Mouse (Mus musculus) CH12.LX (cell line): Measurements from ENCODE around the gene Enpp7. TPM values are rescaled to one million over a fixed set of nuclear protein-coding genes. Genes with fewer than 3 reads are reported as not detected.
A peak's percentile ranks its signal among the peaks of the same experiment; 100 is the strongest.

Experiments used
- DNase-seq: peaks from one replicate; pipeline ENCODE4 v3.0.0-alpha.2; 2013; ENCODE audit errors: extremely low read depth
- H3K27ac ChIP-seq: 2 replicates; pipeline ENCODE4 v1.5.1; 2012; ENCODE audit warnings: low read depth, mild to moderate bottlenecking, control low read depth, moderate library complexity; ENCODE audit not compliant: insufficient read depth
- H3K27me3 ChIP-seq: replicated peaks from 2 replicates; pipeline ENCODE3; 2012; ENCODE audit warnings: inconsistent platforms
- H3K36me3 ChIP-seq, 2 experiments: replicated peaks in 1 of 2; 2 replicates each; pipeline versions ENCODE3 to v1.6.1; 2012; ENCODE audit warnings: inconsistent platforms in 1 of 2, low read length in 1 of 2, mild to moderate bottlenecking in 1 of 2, mixed read lengths in 1 of 2, moderate library complexity in 1 of 2; ENCODE audit not compliant: control insufficient read depth in 1 of 2, insufficient read depth in 1 of 2
- H3K4me1 ChIP-seq, 2 experiments: 2 replicates each; pipeline ENCODE4 v1.6.1; 2012; ENCODE audit warnings: inconsistent platforms in 1 of 2, moderate library complexity in 1 of 2; ENCODE audit not compliant: insufficient read depth in 2 of 2, control insufficient read depth in 1 of 2
- H3K4me2 ChIP-seq: 2 replicates; pipeline ENCODE4 v1.6.1; 2012; ENCODE audit warnings: low read depth, mild to moderate bottlenecking, control low read depth; ENCODE audit not compliant: poor library complexity, insufficient read depth, severe bottlenecking
- H3K4me3 ChIP-seq, 3 experiments: fragments of 150-350 bp in 1 of 3; sonication (generic) in 1 of 3; replicated peaks in 1 of 3; 2 replicates each; pipeline versions ENCODE3 to v1.5.1; 2011 to 2012; ENCODE audit warnings: low read depth in 2 of 3, low read length in 2 of 3, mild to moderate bottlenecking in 2 of 3, moderate library complexity in 2 of 3, control low read depth in 1 of 3, improper control_type of control experiment in 1 of 3, inconsistent platforms in 1 of 3, mixed read lengths in 1 of 3; ENCODE audit not compliant: poor library complexity in 1 of 3
- H3K79me2 ChIP-seq: replicated peaks from 2 replicates; pipeline ENCODE4 v1.6.1; 2012; ENCODE audit warnings: mild to moderate bottlenecking, moderate library complexity; ENCODE audit not compliant: control insufficient read depth, poor library complexity, insufficient read depth, severe bottlenecking; ENCODE audit errors: extremely low read depth
- H3K9ac ChIP-seq: 2 replicates; pipeline ENCODE4 v1.6.1; 2012; ENCODE audit warnings: low read depth, mild to moderate bottlenecking, control low read depth, moderate library complexity; ENCODE audit not compliant: insufficient read depth
- H3K9me3 ChIP-seq: replicated peaks from 2 replicates; pipeline ENCODE3; 2012; ENCODE audit warnings: low read length, inconsistent platforms, mixed read lengths
- BHLHE40 ChIP-seq: IDR thresholded peaks from 2 replicates; pipeline ENCODE4 v1.6.1; 2011; ENCODE audit warnings: mild to moderate bottlenecking, low read depth, low read length, improper control_type of control experiment
- CTCF ChIP-seq, 2 experiments: IDR thresholded peaks in 1 of 2; conservative IDR thresholded peaks in 1 of 2; 2 replicates each; pipeline ENCODE4 v1.5.1; 2011 to 2012; ENCODE audit warnings: low read depth in 2 of 2, low read length in 2 of 2, improper control_type of control experiment in 1 of 2, inconsistent platforms in 1 of 2, mild to moderate bottlenecking in 1 of 2, moderate library complexity in 1 of 2
- ELF1 ChIP-seq: IDR thresholded peaks from 2 replicates; pipeline ENCODE4 v1.6.1; 2014; ENCODE audit warnings: low read depth, mild to moderate bottlenecking, inconsistent platforms, low read length, improper control_type of control experiment
- EP300 ChIP-seq: IDR thresholded peaks from 2 replicates; pipeline ENCODE4 v1.6.1; 2011; ENCODE audit warnings: low read length, improper control_type of control experiment
- ETS1 ChIP-seq: conservative IDR thresholded peaks from 2 replicates; pipeline ENCODE4 v1.6.1; 2012; ENCODE audit warnings: low read depth, mild to moderate bottlenecking, inconsistent platforms, low read length, improper control_type of control experiment, moderate library complexity
- IRF4 ChIP-seq: IDR thresholded peaks from 2 replicates; pipeline ENCODE4 v1.6.1; 2014; ENCODE audit warnings: low read depth, mild to moderate bottlenecking, inconsistent platforms, low read length, improper control_type of control experiment
- JUN ChIP-seq: IDR thresholded peaks from 2 replicates; pipeline ENCODE4 v1.6.1; 2011; ENCODE audit warnings: low read depth, mild to moderate bottlenecking, low read length, improper control_type of control experiment, moderate library complexity; ENCODE audit not compliant: insufficient read depth
- JUND ChIP-seq: conservative IDR thresholded peaks from 2 replicates; pipeline ENCODE4 v1.6.1; 2011; ENCODE audit warnings: low read depth, low read length, improper control_type of control experiment
- MAFK ChIP-seq: IDR thresholded peaks from 2 replicates; pipeline ENCODE4 v1.6.1; 2011; ENCODE audit warnings: low read length, improper control_type of control experiment; ENCODE audit not compliant: insufficient replicate concordance
- MAX ChIP-seq: IDR thresholded peaks from 2 replicates; pipeline ENCODE4 v1.6.1; 2011; ENCODE audit warnings: low read length, improper control_type of control experiment
- MXI1 ChIP-seq: IDR thresholded peaks from 2 replicates; pipeline ENCODE4 v1.6.1; 2011; ENCODE audit warnings: mild to moderate bottlenecking, low read depth, low read length, improper control_type of control experiment
- MYC ChIP-seq: IDR thresholded peaks from 2 replicates; pipeline ENCODE4 v1.6.1; 2011; ENCODE audit warnings: low read depth, mild to moderate bottlenecking, improper control_type of control experiment, low read length
- NRF1 ChIP-seq: IDR thresholded peaks from 2 replicates; pipeline ENCODE4 v1.6.1; 2014; ENCODE audit warnings: low read depth, mild to moderate bottlenecking, inconsistent platforms, low read length, improper control_type of control experiment, moderate library complexity
- POLR2AphosphoS2 ChIP-seq: IDR thresholded peaks from 2 replicates; pipeline ENCODE4 v1.6.1; 2011; ENCODE audit warnings: low read depth, low read length, improper control_type of control experiment
- SIN3A ChIP-seq: IDR thresholded peaks from 2 replicates; pipeline ENCODE4 v1.6.1; 2012; ENCODE audit warnings: low read length, improper control_type of control experiment, inconsistent platforms
- UBTF ChIP-seq: IDR thresholded peaks from 2 replicates; pipeline ENCODE4 v1.6.1; 2012; ENCODE audit warnings: low read depth, mild to moderate bottlenecking, inconsistent platforms, low read length, improper control_type of control experiment, moderate library complexity
- USF1 ChIP-seq: IDR thresholded peaks from 2 replicates; pipeline ENCODE4 v1.6.1; 2014; ENCODE audit warnings: low read depth, mild to moderate bottlenecking, inconsistent platforms, low read length, improper control_type of control experiment
- USF2 ChIP-seq: conservative IDR thresholded peaks from 2 replicates; pipeline ENCODE4 v1.6.1; 2011; ENCODE audit warnings: low read depth, low read length, improper control_type of control experiment
- ZKSCAN1 ChIP-seq: IDR thresholded peaks from 2 replicates; pipeline ENCODE4 v1.6.1; 2012; ENCODE audit warnings: low read depth, inconsistent platforms, low read length, improper control_type of control experiment, borderline replicate concordance
- ZNF384 ChIP-seq: IDR thresholded peaks from 2 replicates; pipeline ENCODE4 v1.6.1; 2012; ENCODE audit warnings: low read depth, low read length, improper control_type of control experiment, inconsistent platforms
- dilution Hi-C: fragments of 300-500 bp; cut with MboI; formaldehyde crosslinking; loops from 2 replicates; pipeline ENCODE4 v1.14.3; 2020; ENCODE audit warnings: low sequenced_read_pairs; ENCODE audit not compliant: extremely low pct_unique_long_range_greater_than_20kb, extremely low pct_ligation_motif_present
- in situ Hi-C: fragments of 300-500 bp; cut with MboI; formaldehyde crosslinking; loops from 3 replicates; pipeline ENCODE4 v1.14.3; 2019; ENCODE audit warnings: low sequenced_read_pairs, low pct_ligation_motif_present, low pct_unique_long_range_greater_than_20kb, mixed read lengths
- polyA plus RNA-seq: library from polyadenylated mRNA; unstranded; fragments of >175 nt; gene quantifications from 2 replicates; pipeline ENCODE4 v1.2.1, GENCODE M21; 2012; ENCODE audit warnings: low read depth; ENCODE audit not compliant: insufficient read length
- total RNA-seq, 2 experiments: library from RNA; depleted of rRNA; stranded (reverse); fragments of 300-350 nt in 1 of 2; fragments of >200 nt in 1 of 2; gene quantifications; 2 replicates each; pipeline ENCODE4 v1.2.3; 2012 to 2014

The Enpp7 gene
- total and polyA plus RNA-seq, 3 experiments = not detected

DNA sequence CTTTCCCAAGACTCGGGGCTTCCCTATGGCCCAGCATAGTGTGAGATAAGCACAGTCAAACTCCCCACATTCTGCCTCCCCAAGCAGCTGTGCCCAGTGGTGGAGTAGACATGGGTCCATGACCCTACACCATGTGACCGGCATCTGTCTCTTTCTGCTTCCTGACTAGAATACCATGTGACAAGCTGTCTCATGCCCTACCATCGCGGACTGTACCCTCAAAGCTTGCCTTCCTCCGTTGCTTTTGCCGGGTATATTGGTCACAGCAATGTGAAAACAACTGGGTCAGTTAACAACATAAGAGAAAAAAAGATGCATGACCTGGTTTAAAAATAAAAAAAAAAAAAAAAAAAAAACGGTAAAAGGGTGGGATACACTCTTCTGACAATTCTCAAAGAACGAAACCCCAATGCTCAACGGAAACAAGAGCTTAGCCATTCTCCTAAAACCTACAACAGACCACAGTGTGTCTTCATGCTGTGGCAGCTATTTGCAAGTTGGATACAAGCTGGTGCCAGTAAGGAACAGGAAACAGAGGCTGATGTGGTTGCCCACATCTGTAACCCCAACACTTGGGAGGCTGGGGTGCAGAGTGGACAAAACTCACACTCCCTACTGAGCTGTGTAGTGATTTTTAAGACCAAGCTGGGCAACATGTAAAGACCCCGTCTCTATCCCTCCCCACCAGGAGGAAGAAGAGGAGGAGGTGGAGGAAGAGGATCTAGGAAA is 17.7 kb downstream of the Enpp7 start:
- no peak overlapping the region for H3K9ac ChIP-seq
- peaks cover 10 to 13% of the 10 kb centered on the region in 2 experiments; a peak in 3 of 4 replicates for H3K4me1 ChIP-seq
- peak; percentile 16 for DNase-seq
- H3K4me2 ChIP-seq = 0 out of 2 replicates have a peak overlapping the region, but pooled peaks have one; percentile 18
- H3K4me3 ChIP-seq = no peak overlapping the region
- dilution Hi-C loops (no loop called here), in situ Hi-C loops (no loop called here)
- no peaks in the 10 kb centered on the region for H3K36me3 ChIP-seq
- H3K27me3 ChIP-seq = peaks cover 87% of the 10 kb centered on the region
- peak; percentile 72 for TF ChIP-seq USF1
- TF ChIP-seq ZNF384 = peak; percentile 54
- no peak for TF ChIP-seq ZKSCAN1
- no peak for TF ChIP-seq POLR2AphosphoS2
- 0 out of 2 replicates have a peak, but pooled peaks have one; percentile 14 for TF ChIP-seq EP300
- TF ChIP-seq IRF4 = peak; percentile 11; the same call in 1 of the 2 replicates
- peak; percentile 26; the same call in 1 of the 2 replicates for TF ChIP-seq BHLHE40
- TF ChIP-seq ETS1 = peak; percentile 61
- TF ChIP-seq SIN3A = 0 out of 2 replicates have a peak, but pooled peaks have one; percentile 30
- TF ChIP-seq UBTF = no peak
- no peak for TF ChIP-seq CTCF (conservative IDR thresholded peaks at IDR 0.05 in 1 of 2, IDR thresholded peaks at IDR 0.05 in 1 of 2; ENCODE audit: low read depth in 2 of 2, low read length in 2 of 2)
- no peak for TF ChIP-seq JUND
- peak; percentile 74; the same call in 1 of the 2 replicates for TF ChIP-seq MYC
- peak; percentile 90 for TF ChIP-seq MAX
- TF ChIP-seq ELF1 = peak; percentile 60
- no peak for TF ChIP-seq MAFK
- no peak for TF ChIP-seq NRF1
- peak; percentile 57 for TF ChIP-seq USF2
- no peak for TF ChIP-seq JUN
- H3K79me2 ChIP-seq = no peaks in the 10 kb centered on the region
- peaks cover 37% of the 10 kb centered on the region for H3K9me3 ChIP-seq
- no peak overlapping the region for H3K27ac ChIP-seq

DNA sequence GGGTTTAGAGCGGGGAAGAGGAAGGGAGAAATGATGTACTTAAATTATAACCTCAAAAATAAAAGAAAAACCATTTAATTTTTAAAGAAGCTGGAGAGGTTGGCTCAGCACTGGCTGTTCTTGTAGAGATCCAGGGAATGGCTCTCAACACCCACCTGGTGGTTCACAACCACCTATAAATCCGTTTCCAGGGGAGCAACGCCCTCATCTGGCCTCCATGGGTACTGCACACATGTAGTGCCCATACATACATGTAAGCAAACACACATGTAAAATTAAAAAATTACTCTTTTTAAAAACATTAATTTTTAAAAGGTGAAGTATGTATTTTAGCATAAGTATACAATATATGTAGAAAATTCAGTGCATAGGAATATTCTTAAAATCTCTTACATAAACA is 18.5 kb downstream of the Enpp7 start:
- H3K36me3 ChIP-seq = no peaks in the 10 kb centered on the region
- peaks cover 10 to 13% of the 10 kb centered on the region in 2 experiments; a peak in 3 of 4 replicates for H3K4me1 ChIP-seq
- TF ChIP-seq CTCF (conservative IDR thresholded peaks at IDR 0.05 in 1 of 2, IDR thresholded peaks at IDR 0.05 in 1 of 2; ENCODE audit: low read depth in 2 of 2, low read length in 2 of 2) = peak in 1 of 2 experiments; percentile 33; a peak in 2 of 4 replicates
- TF ChIP-seq MXI1 = no peak
- TF ChIP-seq, all 38 proteins: peak for 1
- in situ Hi-C loops = no loop called here
- Histone ChIP-seq H3K9ac (no peak overlapping the region), H3K27ac (no peak overlapping the region), H3K79me2 (no peaks in the 10 kb centered on the region), H3K9me3 (peaks cover 31% of the 10 kb centered on the region), H3K4me3 (no peak overlapping the region), H3K27me3 (peaks cover 86% of the 10 kb centered on the region), H3K4me2 (no peak overlapping the region)
- dilution Hi-C loops = no loop called here
- DNase-seq = no peak
